Mouse (Mus musculus) midbrain, embryonic 16.5 days (tissue): ENCODE measurements at regions not wholly inside any gene's neighbourhood (a gene's known extent, or its start where the extent isn't known, plus 50 kb on each side); places are given as distances from the start of the nearest gene placed in this dataset.

ENCODE experiments used
- ATAC-seq: fragments of 200-750 bp; cut with Nextera tagmentation; 2 replicates; pipeline ENCODE4 v1.8.0; 2017; ENCODE audit warnings: moderate TSS enrichment
- H3K27ac ChIP-seq: fragments of 300-500 bp; sonication (generic); 2 replicates; pipeline ENCODE4 v1.5.1; 2014; ENCODE audit warnings: mild to moderate bottlenecking, low read length, mixed read lengths
- H3K27me3 ChIP-seq: fragments of 300-500 bp; sonication (generic); 2 replicates; pipeline ENCODE4 v1.6.1; 2014; ENCODE audit warnings: low read depth, low read length, mixed read lengths; ENCODE audit not compliant: control insufficient read depth, insufficient read depth
- H3K36me3 ChIP-seq: fragments of 300-500 bp; sonication (generic); 2 replicates; pipeline ENCODE4 v1.6.1; 2014; ENCODE audit warnings: mild to moderate bottlenecking, low read length, moderate library complexity, mixed read lengths; ENCODE audit not compliant: control insufficient read depth, insufficient read depth
- H3K4me1 ChIP-seq: fragments of 300-500 bp; sonication (generic); 2 replicates; pipeline ENCODE4 v1.6.1; 2014; ENCODE audit warnings: mild to moderate bottlenecking, low read length, mixed read lengths; ENCODE audit not compliant: control insufficient read depth, insufficient read depth
- H3K4me2 ChIP-seq: fragments of 300-500 bp; sonication (generic); 2 replicates; pipeline ENCODE4 v1.6.1; 2014; ENCODE audit warnings: mild to moderate bottlenecking, low read length, mixed read lengths
- H3K4me3 ChIP-seq: fragments of 300-500 bp; sonication (generic); 2 replicates; pipeline ENCODE4 v1.5.1; 2014; ENCODE audit warnings: low read depth, mild to moderate bottlenecking, low read length, moderate library complexity, mixed read lengths
- H3K9ac ChIP-seq: fragments of 300-500 bp; sonication (generic); 2 replicates; pipeline ENCODE4 v1.6.1; 2014; ENCODE audit warnings: low read depth, low read length, mixed read lengths
- H3K9me3 ChIP-seq: fragments of 300-500 bp; sonication (generic); replicated peaks from 2 replicates; pipeline ENCODE4 v1.6.1; 2014; ENCODE audit warnings: mild to moderate bottlenecking, low read length, mixed read lengths; ENCODE audit not compliant: control insufficient read depth, poor library complexity, severe bottlenecking
- WGBS: fragments of 180-500 bp; shearing (Covaris S2); extraction: QIAGEN DNeasy Blood & Tissue Kit; methylation state at CpG from one replicate; pipeline ENCODE4 v1.1.7; 2014; 5-methylcytosine and 5-hydroxymethylcytosine counted together

DNA sequence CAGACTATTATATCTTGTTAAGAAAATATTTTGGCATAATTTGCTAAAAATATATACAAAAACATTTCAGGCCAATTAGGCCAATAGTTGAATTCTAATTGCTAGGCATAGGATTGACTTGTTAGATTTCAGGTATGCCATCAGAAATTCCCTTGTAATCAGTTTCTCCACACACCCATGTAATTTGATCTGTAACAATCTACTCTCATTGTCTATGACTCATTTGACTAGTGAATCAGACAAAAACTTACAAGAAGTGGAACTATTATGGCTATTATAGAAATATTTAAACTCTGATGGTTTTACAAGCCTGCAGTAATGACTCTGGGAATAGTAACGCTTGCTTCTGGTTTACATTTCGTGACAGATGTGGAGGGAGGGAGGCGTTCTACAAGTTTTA lies 338.9 kb upstream of the Ptbp2 start:
- H3K9me3 ChIP-seq, result no peaks in the 10 kb centered on the region
- no peak for ATAC-seq

DNA sequence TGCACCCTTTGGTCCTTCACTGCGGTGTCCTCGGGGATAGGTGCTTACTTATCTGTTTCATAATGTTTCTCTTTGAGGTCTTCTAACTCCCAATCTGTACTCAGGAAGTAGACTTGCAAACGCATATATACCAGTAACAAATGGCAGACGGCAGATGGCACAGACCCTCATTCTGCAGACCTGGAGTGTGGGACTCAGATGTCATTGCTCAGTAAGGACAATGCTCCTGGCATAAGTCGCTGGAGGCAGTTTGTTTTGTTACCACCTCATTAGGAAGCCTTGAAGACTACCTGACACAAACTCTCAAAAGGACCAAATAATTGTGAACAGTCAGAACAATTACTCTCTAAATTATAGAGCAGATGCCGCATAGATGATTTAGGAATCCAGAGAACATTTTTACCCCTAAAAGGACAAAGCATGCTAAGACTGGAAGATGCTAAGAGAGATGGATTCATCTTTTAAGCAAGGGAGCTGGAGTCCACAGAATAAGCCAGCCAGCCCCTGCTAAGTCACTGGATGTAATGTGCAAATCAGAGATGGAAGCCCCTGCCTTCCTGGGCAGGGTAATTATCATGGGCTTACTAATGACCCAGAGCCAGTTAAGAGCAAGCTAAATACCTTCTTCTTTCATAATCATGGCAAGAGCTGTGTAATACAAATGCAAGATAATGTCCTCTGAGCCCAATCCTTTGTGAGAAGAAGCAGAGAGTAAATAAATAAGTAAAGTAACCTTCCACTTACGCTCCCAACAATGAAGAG lies 299.1 kb upstream of the Ptbp2 start:
- Histone ChIP-seq H3K36me3 (no peaks in the 10 kb centered on the region), H3K27me3 (no peaks in the 10 kb centered on the region), H3K9ac (no peak overlapping the region), H3K4me1 (no peaks in the 10 kb centered on the region), H3K4me2 (no peak overlapping the region), H3K9me3 (no peaks in the 10 kb centered on the region), H3K27ac (no peak overlapping the region), H3K4me3 (no peak overlapping the region)
- WGBS, result 86% methylated on average over 7 of the region's 7 CpGs
- no peak for ATAC-seq

More for the DNA sequence above, 338.9 kb upstream of the Ptbp2 start:
- Histone ChIP-seq H3K36me3 (no peaks in the 10 kb centered on the region), H3K27ac (no peak overlapping the region), H3K4me1 (no peaks in the 10 kb centered on the region), H3K27me3 (no peaks in the 10 kb centered on the region), H3K4me2 (no peak overlapping the region), H3K9ac (no peak overlapping the region), H3K4me3 (no peak overlapping the region)
- WGBS, result 93% methylated on average over 3 of the region's 3 CpGs

DNA sequence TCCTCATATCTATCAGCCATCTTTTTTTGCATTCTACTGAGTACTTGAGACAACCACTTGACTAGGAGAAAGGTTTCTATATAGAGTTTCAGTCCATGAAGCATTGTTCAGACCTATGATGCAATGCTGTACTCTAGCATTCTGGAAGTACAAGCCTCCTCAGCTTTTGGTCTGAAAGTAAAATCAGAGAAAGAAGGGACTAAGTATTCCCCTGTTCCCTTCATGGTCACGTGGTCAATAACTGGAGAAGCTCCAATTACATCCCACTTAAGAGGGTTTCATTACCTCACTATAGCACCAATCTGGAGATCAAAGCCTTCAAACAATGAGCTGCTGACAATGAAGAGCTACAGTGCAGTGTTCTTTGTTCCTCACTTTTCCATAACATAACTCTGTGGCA lies 289.3 kb upstream of the Ptbp2 start:
- H3K4me2 ChIP-seq, result no peak overlapping the region
- H3K27me3 ChIP-seq, result no peaks in the 10 kb centered on the region
- H3K4me3 ChIP-seq, result no peak overlapping the region
- H3K9ac ChIP-seq, result no peak overlapping the region
- no peaks in the 10 kb centered on the region for H3K4me1 ChIP-seq
- WGBS, result 22% methylated on average over 1 of the region's 1 CpGs
- H3K27ac ChIP-seq, result no peak overlapping the region
- no peaks in the 10 kb centered on the region for H3K36me3 ChIP-seq
- no peaks in the 10 kb centered on the region for H3K9me3 ChIP-seq
- ATAC-seq, result no peak

DNA sequence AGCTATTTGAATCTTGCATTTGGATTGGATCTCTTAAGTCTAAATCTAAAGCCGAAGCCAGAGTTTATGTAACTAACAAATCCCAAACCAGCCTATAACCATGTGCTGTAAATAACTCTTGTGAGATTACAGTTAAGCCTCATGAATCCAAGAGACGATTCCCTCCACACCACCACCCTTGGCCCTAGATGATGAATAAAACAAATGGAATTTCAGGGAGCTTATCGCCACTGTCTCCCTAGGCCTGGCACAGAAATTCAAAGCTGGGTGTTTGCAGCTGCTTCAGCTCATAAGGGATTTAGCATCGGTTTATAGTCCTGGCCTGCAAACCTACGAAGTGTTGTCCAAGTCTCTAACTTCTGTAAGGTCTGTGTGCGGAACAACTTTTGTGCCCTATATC lies 281.4 kb upstream of the Ptbp2 start:
- no peak overlapping the region for H3K9ac ChIP-seq

DNA sequence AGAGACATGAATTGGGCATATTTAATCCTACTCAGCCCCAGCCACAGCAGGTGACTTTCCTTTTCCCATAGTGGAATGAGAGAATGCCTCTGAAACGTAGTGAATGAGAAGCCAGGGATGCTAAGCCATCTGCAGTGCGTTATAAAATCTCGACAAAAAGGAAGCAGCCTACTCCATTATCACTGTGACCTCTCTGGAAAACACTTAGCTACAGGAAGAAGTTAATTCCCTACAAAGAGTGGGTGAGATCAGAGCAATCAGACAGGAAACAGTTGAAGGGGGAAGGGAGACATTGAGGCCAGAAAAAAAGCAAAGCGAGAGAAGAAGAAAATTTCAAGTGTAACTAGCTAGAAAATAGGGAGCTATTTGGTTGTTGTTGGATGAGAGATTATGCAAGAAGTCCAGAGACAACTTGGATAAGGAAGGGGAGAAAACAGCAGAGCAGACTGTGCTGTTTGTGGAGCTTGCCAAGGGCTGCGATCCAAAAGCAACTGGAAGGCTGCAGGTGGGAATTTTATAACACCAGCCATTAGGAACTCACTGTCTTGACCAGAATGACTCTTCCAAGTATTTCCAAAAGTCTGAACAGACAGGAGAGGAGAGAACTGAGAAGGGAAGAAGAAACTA lies 280.7 kb upstream of the Ptbp2 start:
- WGBS, result 31% methylated on average over 5 of the region's 5 CpGs
- no peak for ATAC-seq
- no peaks in the 10 kb centered on the region for H3K36me3 ChIP-seq
- H3K27me3 ChIP-seq, result no peaks in the 10 kb centered on the region
- H3K4me2 ChIP-seq, result no peak overlapping the region
- H3K4me1 ChIP-seq, result peaks cover 3% of the 10 kb centered on the region
- H3K9ac ChIP-seq, result no peak overlapping the region
- H3K27ac ChIP-seq, result no peak overlapping the region
- H3K9me3 ChIP-seq, result no peaks in the 10 kb centered on the region
- H3K4me3 ChIP-seq, result no peak overlapping the region

More for the DNA sequence above, 281.4 kb upstream of the Ptbp2 start:
- Histone ChIP-seq H3K4me2 (no peak overlapping the region), H3K27me3 (no peaks in the 10 kb centered on the region), H3K4me1 (no peaks in the 10 kb centered on the region), H3K9me3 (no peaks in the 10 kb centered on the region), H3K27ac (no peak overlapping the region), H3K4me3 (no peak overlapping the region), H3K36me3 (no peaks in the 10 kb centered on the region)
- ATAC-seq, result no peak
- 91% methylated on average over 6 of the region's 6 CpGs for whole genome bisulfite sequencing

DNA sequence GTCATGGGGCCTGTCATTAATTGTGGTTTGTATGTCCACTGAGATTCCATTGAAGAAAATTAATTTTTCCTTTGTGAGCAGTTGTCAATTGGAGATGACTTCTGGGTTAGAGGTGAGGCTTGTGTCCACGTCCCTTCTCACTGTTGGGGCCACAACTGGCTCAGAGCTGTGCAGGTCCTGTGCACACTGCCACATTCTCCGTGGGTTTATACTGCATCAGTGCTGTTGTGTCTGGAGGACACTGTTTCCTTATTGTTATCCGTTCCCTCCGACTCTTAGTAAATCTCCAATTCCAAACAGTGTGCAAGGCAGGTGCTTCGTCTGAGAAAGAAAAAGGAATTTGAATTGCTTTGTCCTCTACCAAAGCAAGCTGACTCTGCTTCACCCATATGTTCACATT lies 278.0 kb upstream of the Ptbp2 start:
- Histone ChIP-seq H3K36me3 (no peaks in the 10 kb centered on the region), H3K9me3 (no peaks in the 10 kb centered on the region), H3K4me3 (no peak overlapping the region), H3K9ac (no peak overlapping the region), H3K27me3 (no peaks in the 10 kb centered on the region), H3K4me1 (peaks cover 6% of the 10 kb centered on the region), H3K27ac (no peak overlapping the region), H3K4me2 (no peak overlapping the region)
- WGBS, result 70% methylated on average over 5 of the region's 5 CpGs
- no peak for ATAC-seq

GRCm38 (mm10) chr3:120059959-120060358 lies 275.7 kb upstream of the Ptbp2 start:
- H3K36me3 ChIP-seq, result no peaks in the 10 kb centered on the region
- 19% methylated on average over 11 of the region's 11 CpGs for WGBS
- no peaks in the 10 kb centered on the region for H3K9me3 ChIP-seq
- H3K27ac ChIP-seq, result no peak overlapping the region
- H3K4me2 ChIP-seq, result peak overlapping the region; percentile 33
- H3K27me3 ChIP-seq, result no peaks in the 10 kb centered on the region
- no peak overlapping the region for H3K4me3 ChIP-seq
- peaks cover 6% of the 10 kb centered on the region for H3K4me1 ChIP-seq
- H3K9ac ChIP-seq, result no peak overlapping the region
- ATAC-seq, result peak; percentile 77; the same call in 1 of the 2 replicates

DNA sequence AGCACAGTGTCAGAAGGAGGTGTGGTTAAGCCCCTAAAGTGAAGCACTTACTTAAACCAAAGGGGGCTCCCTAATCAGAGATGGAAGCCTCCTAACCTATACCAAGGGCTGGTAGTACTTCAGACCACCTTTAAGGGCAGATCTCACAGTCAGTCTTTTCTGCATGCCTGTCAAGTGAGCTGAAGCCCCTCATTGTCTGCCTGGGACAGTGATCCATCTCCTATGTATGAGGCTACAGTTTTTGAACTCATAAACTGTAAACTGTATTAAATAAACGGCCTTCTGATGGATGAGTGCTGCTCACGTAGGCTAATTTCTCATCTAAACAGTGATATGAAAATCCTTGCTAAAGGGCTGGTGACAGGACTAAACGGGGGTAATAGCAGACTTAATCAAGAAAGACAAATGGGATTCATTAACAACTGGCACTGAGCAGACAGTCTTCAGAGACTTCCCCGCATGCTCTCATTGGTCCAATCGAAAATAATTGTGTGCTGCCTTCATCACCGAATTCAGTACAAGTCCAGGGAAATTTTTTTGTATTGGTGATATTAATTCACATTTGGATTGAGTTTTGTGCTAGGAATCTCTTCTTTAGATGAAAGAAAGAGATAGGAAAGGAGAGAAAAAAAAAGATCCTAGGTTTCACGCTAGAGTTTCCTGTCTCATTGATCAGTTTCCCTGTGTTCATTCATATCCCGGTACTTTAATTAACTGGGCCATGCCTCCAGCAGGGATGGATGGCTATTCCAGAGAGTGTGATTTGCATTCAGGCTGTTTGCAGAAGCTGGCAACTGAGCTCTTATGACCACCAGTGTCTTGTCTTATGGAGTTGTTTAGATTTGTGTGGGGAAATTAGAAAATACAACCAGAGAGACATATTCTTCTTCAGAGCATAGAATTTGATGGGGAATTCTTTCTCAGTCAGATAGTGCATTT lies 271.2 kb upstream of the Ptbp2 start:
- no peak overlapping the region for H3K9ac ChIP-seq
- no peak overlapping the region for H3K4me3 ChIP-seq
- H3K27me3 ChIP-seq, result no peaks in the 10 kb centered on the region
- peaks cover 6% of the 10 kb centered on the region for H3K4me1 ChIP-seq
- H3K4me2 ChIP-seq, result no peak overlapping the region
- H3K9me3 ChIP-seq, result no peaks in the 10 kb centered on the region
- no peaks in the 10 kb centered on the region for H3K36me3 ChIP-seq
- ATAC-seq, result no peak
- WGBS, result 47% methylated on average over 8 of the region's 8 CpGs
- H3K27ac ChIP-seq, result no peak overlapping the region

GRCm38 (mm10) chr3:120047238-120047637 lies 263.0 kb upstream of the Ptbp2 start:
- no peaks in the 10 kb centered on the region for H3K4me1 ChIP-seq
- H3K27ac ChIP-seq, result no peak overlapping the region
- H3K4me2 ChIP-seq, result no peak overlapping the region
- no peaks in the 10 kb centered on the region for H3K9me3 ChIP-seq
- WGBS, result 97% methylated on average over 3 of the region's 3 CpGs
- no peak overlapping the region for H3K9ac ChIP-seq
- H3K36me3 ChIP-seq, result no peaks in the 10 kb centered on the region
- H3K4me3 ChIP-seq, result no peak overlapping the region
- no peak for ATAC-seq
- H3K27me3 ChIP-seq, result no peaks in the 10 kb centered on the region
